Comparison of ENCODE assay signal across 14 mouse cellular contexts in the genomic region with DNA sequence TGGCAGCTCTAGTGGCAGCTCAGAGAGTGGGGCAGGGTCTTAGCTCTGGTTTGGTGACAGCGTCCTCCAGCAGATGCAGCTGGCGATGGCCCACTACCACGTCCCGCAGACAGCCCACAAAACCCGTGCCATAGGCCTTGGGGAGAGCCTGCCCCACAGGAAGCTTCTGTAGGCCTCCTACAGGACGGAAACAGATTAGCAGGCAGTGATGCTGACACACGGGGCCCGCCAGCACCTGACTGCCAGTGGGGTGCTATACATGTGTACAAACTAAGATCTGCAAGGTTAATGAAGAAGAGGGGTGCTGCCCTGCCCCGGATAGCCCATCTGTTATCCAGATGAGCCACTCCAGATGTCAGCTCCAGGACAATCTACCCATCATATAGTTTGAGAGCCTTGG. TPM values are rescaled to one million over a fixed set of nuclear protein-coding genes. Genes with fewer than 3 reads are reported as not detected.
DNase-seq lines count a peak whose midpoint lies in the region; ATAC-seq and TF ChIP-seq lines count a peak whose summit lies in the region.
"Had no signal": no experiment of that assay in that cellular context is flagged by ENCODE, and none has a peak within 500 bp of the region (broad histone marks: within the 10 kb centered on the region; RNA-seq: fewer than 3 reads in every experiment).

No protein-coding gene starts in this region.

- H3K4me1 ChIP-seq in liver, postnatal 0 days (ENCODE audit: insufficient read depth), result no peaks in the 10 kb centered on the region
- H3K4me1 ChIP-seq in stomach, postnatal 0 days (replicated peaks; ENCODE audit: control insufficient read depth, insufficient read depth), result no peaks in the 10 kb centered on the region
- H3K4me1 ChIP-seq: midbrain, embryonic 13.5 days had no signal

- DNase-seq in adrenal gland, postnatal 10 days, result peak; percentile 1
- no peak for DNase-seq in adrenal gland, adult 2 months
- DNase-seq in liver, postnatal 0 days, result no peak
- no peak for DNase-seq in liver
- DNase-seq in stomach, postnatal 0 days (ENCODE audit: low spot score), result no peak
- DNase-seq in gastrocnemius, postnatal 14 days, result no peak
- DNase-seq in gastrocnemius, postnatal 25 days, result no peak
- DNase-seq: embryo, embryonic 11 days; gastrocnemius, adult 2 months; heart, postnatal 10 days; kidney, postnatal 4 days; lung, adult 2 months had no signal

- no peaks in the 10 kb centered on the region for H3K27me3 ChIP-seq in liver, postnatal 0 days (ENCODE audit: insufficient read depth, low read length)
- no peaks in the 10 kb centered on the region for H3K27me3 ChIP-seq in stomach, postnatal 0 days (ENCODE audit: control insufficient read depth, insufficient read depth, low read length)
- H3K27me3 ChIP-seq: midbrain, embryonic 13.5 days had no signal

- no peak overlapping the region for H3K9ac ChIP-seq in liver, postnatal 0 days (replicated peaks)
- H3K9ac ChIP-seq in stomach, postnatal 0 days (ENCODE audit: low read length), result no peak overlapping the region
- H3K9ac ChIP-seq: midbrain, embryonic 13.5 days had no signal

- 65% methylated on average over 9 of the region's 9 CpGs for WGBS in liver, postnatal 0 days (ENCODE audit: insufficient replicate concordance)
- 88% methylated on average over 9 of the region's 9 CpGs for WGBS in stomach, postnatal 0 days

- H3K4me3 ChIP-seq in liver, postnatal 0 days (ENCODE audit: low read depth, low read length), result no peak overlapping the region
- H3K4me3 ChIP-seq in stomach, postnatal 0 days (ENCODE audit: low read depth, low read length), result no peak overlapping the region
- H3K4me3 ChIP-seq: gastrocnemius, adult 2 months; midbrain, embryonic 13.5 days had no signal

- no peak overlapping the region for H3K4me2 ChIP-seq in liver, postnatal 0 days (ENCODE audit: low read depth, low read length)
- no peak overlapping the region for H3K4me2 ChIP-seq in stomach, postnatal 0 days (replicated peaks; ENCODE audit: low read depth)
- H3K4me2 ChIP-seq: midbrain, embryonic 13.5 days had no signal

- no peaks in the 10 kb centered on the region for H3K9me3 ChIP-seq in liver, postnatal 0 days (ENCODE audit: low read length)
- H3K9me3 ChIP-seq in stomach, postnatal 0 days (ENCODE audit: control insufficient read depth, low read length), result no peaks in the 10 kb centered on the region

- no peak for TF ChIP-seq EP300 in liver, postnatal 0 days (IDR thresholded peaks at IDR 0.05; ENCODE audit: low read depth)
- TF ChIP-seq EP300 in stomach, postnatal 0 days (optimal IDR thresholded peaks at IDR 0.05), result no peak

- intact Hi-C loops in gastrocnemius, postnatal 14 days (cut with DNase I; ENCODE audit: low total_unique reads), result no loop called here

- TF ChIP-seq CTCF in liver, postnatal 0 days (IDR thresholded peaks at IDR 0.05; ENCODE audit: low read depth), result peak; percentile 37
- TF ChIP-seq CTCF in stomach, postnatal 0 days (IDR thresholded peaks at IDR 0.05; ENCODE audit: low read depth), result peak; percentile 49

- H3K27ac ChIP-seq in liver, postnatal 0 days (ENCODE audit: low read depth), result no peak overlapping the region
- no peak overlapping the region for H3K27ac ChIP-seq in stomach, postnatal 0 days (replicated peaks)
- H3K27ac ChIP-seq: gastrocnemius, adult 2 months; midbrain, embryonic 13.5 days had no signal

- H3K36me3 ChIP-seq in liver, postnatal 0 days (replicated peaks; ENCODE audit: insufficient read depth, low read length), result peaks cover 11% of the 10 kb centered on the region
- peaks cover 37% of the 10 kb centered on the region for H3K36me3 ChIP-seq in stomach, postnatal 0 days (ENCODE audit: control insufficient read depth, insufficient read depth, low read length)

- no peak for ATAC-seq in liver, postnatal 0 days
- peak; percentile 87; the same call in 1 of the 2 replicates for ATAC-seq in common myeloid progenitor, adult 5-6 weeks (replicated peaks; ENCODE audit: low read depth, poor library complexity, severe bottlenecking)
- ATAC-seq in stomach, postnatal 0 days (ENCODE audit: low FRiP score, low TSS enrichment), result no peak
- ATAC-seq: midbrain, embryonic 13.5 days had no signal

RNA-seq across cellular contexts. Expression of a gene that starts 30.8 kb away (rescaled TPM):
- 10 to 100 TPM; 59.6 to 82.4 TPM for total RNA-seq in adrenal gland, postnatal 10 days (2021)
- total RNA-seq in adrenal gland, adult 2 months (2021), result 10 to 100 TPM; 23.2 to 34.1 TPM
- polyA plus RNA-seq in adrenal gland, adult 2 months (2012; rRNA removed), result 39.3 and 46.4 TPM in 2 replicates
- 4.4 and 5.2 TPM in 2 replicates for polyA plus RNA-seq in liver, postnatal 0 days (2015; fragmentation: Nextera tagmentation; extraction: Ambion mirVana)
- 1.5 and 2.0 TPM in 2 replicates for total RNA-seq in common myeloid progenitor, adult 5-6 weeks (2017)
- polyA plus RNA-seq in stomach, postnatal 0 days (2015; fragmentation: Nextera tagmentation; extraction: Ambion mirVana), result 17.7 and 21.4 TPM in 2 replicates
- 10 to 100 TPM; 25.3 to 25.5 TPM for total RNA-seq in gastrocnemius, postnatal 14 days (2021)
- 10 to 100 TPM in 1 of 2 experiments, 1 to 10 TPM in 1; 9.7 to 11.3 TPM for total RNA-seq in gastrocnemius, postnatal 25 days (2021)

RNA-seq across cellular contexts. Expression of a gene that starts 34.1 kb away (rescaled TPM):
- 1 to 10 TPM; 1.6 to 2.2 TPM for total RNA-seq in adrenal gland, postnatal 10 days (2021)
- 1 to 10 TPM; 4.3 to 5.4 TPM for total RNA-seq in adrenal gland, adult 2 months (2021)
- 9.1 and 12.1 TPM in 2 replicates for polyA plus RNA-seq in adrenal gland, adult 2 months (2012; rRNA removed)
- 33.0 and 39.8 TPM in 2 replicates for polyA plus RNA-seq in liver, postnatal 0 days (2015; fragmentation: Nextera tagmentation; extraction: Ambion mirVana)
- 3.7 TPM in 1 of 2 replicates, not detected in the other for total RNA-seq in common myeloid progenitor, adult 5-6 weeks (2017)
- 3.1 and 4.1 TPM in 2 replicates for polyA plus RNA-seq in stomach, postnatal 0 days (2015; fragmentation: Nextera tagmentation; extraction: Ambion mirVana)
- under 1 TPM; 0.42 to 0.57 TPM for total RNA-seq in gastrocnemius, postnatal 14 days (2021)
- 1 to 10 TPM; 1.0 to 1.1 TPM for total RNA-seq in gastrocnemius, postnatal 25 days (2021)

RNA-seq across cellular contexts. Expression of a gene that starts 36.2 kb away (rescaled TPM):
- total RNA-seq in adrenal gland, postnatal 10 days (2021), result under 1 TPM; 0.09 to 0.15 TPM
- total RNA-seq in adrenal gland, adult 2 months (2021), result under 1 TPM; 0.17 TPM
- 0.34 and 0.46 TPM in 2 replicates for polyA plus RNA-seq in adrenal gland, adult 2 months (2012; rRNA removed)
- polyA plus RNA-seq in liver, postnatal 0 days (2015; fragmentation: Nextera tagmentation; extraction: Ambion mirVana), result 0.06 and 0.07 TPM in 2 replicates
- 0.05 TPM in 1 of 2 replicates, not detected in the other for total RNA-seq in common myeloid progenitor, adult 5-6 weeks (2017)
- 7.6 and 7.7 TPM in 2 replicates for polyA plus RNA-seq in stomach, postnatal 0 days (2015; fragmentation: Nextera tagmentation; extraction: Ambion mirVana)
- total RNA-seq in gastrocnemius, postnatal 14 days (2021), result not detected
- not detected for total RNA-seq in gastrocnemius, postnatal 25 days (2021)
- total RNA-seq: gastrocnemius, adult 2 months; heart, postnatal 10 days had no signal

RNA-seq across cellular contexts. Expression of a gene that starts 36.6 kb away (rescaled TPM):
- total RNA-seq in adrenal gland, postnatal 10 days (2021), result 1 to 10 TPM; 2.6 to 3.5 TPM
- total RNA-seq in adrenal gland, adult 2 months (2021), result 1 to 10 TPM; 2.7 to 7.2 TPM
- polyA plus RNA-seq in adrenal gland, adult 2 months (2012; rRNA removed), result 1.7 and 2.6 TPM in 2 replicates
- polyA plus RNA-seq in liver, postnatal 0 days (2015; fragmentation: Nextera tagmentation; extraction: Ambion mirVana), result 1.7 and 1.9 TPM in 2 replicates
- 0.18 and 3.1 TPM in 2 replicates for total RNA-seq in common myeloid progenitor, adult 5-6 weeks (2017)
- 1.2 and 1.6 TPM in 2 replicates for polyA plus RNA-seq in stomach, postnatal 0 days (2015; fragmentation: Nextera tagmentation; extraction: Ambion mirVana)
- 1 to 10 TPM; 2.9 to 3.3 TPM for total RNA-seq in gastrocnemius, postnatal 14 days (2021)
- total RNA-seq in gastrocnemius, postnatal 25 days (2021), result 1 to 10 TPM; 2.9 to 3.9 TPM

RNA-seq across cellular contexts. Expression of a gene that starts 49.2 kb away (rescaled TPM):
- 10 to 100 TPM in 1 of 2 experiments, 1 to 10 TPM in 1; 9.8 to 28.4 TPM for total RNA-seq in adrenal gland, postnatal 10 days (2021)
- total RNA-seq in adrenal gland, adult 2 months (2021), result 10 to 100 TPM in 1 of 2 experiments, 1 to 10 TPM in 1; 3.9 to 10.2 TPM
- polyA plus RNA-seq in adrenal gland, adult 2 months (2012; rRNA removed), result 2.4 and 2.6 TPM in 2 replicates
- 0.08 and 0.19 TPM in 2 replicates for polyA plus RNA-seq in liver, postnatal 0 days (2015; fragmentation: Nextera tagmentation; extraction: Ambion mirVana)
- 0.09 TPM in 1 of 2 replicates, not detected in the other for total RNA-seq in common myeloid progenitor, adult 5-6 weeks (2017)
- 4.0 and 4.6 TPM in 2 replicates for polyA plus RNA-seq in stomach, postnatal 0 days (2015; fragmentation: Nextera tagmentation; extraction: Ambion mirVana)
- 100 to 1,000 TPM in 1 of 2 experiments, 10 to 100 TPM in 1; 73.3 to 103 TPM for total RNA-seq in gastrocnemius, postnatal 14 days (2021)
- total RNA-seq in gastrocnemius, postnatal 25 days (2021), result 100 to 1,000 TPM; 169 to 182 TPM
